Mouse (Mus musculus): Measurements from ENCODE around the gene Creg1. TPM values are rescaled to one million over a fixed set of nuclear protein-coding genes. Genes with fewer than 3 reads are reported as not detected.
"Not testable (repeated sequence)": the region's sequence is repeated elsewhere in the genome, so short reads cannot be mapped to it uniquely, and the experiment has no call there.

Gene Creg1
- total and polyA plus RNA-seq, 3 experiments: 66.0 to 104 (median 76.1) TPM

- DNase-seq: no peak
These were observed 12.4 kb upstream of the Creg1 start for GRCm38 (mm10) chr1:165751142-165751541.

GRCm38 (mm10) chr1:165751838-165752237, 11.7 kb upstream of the Creg1 start:
- DNase-seq: no peak

DNA sequence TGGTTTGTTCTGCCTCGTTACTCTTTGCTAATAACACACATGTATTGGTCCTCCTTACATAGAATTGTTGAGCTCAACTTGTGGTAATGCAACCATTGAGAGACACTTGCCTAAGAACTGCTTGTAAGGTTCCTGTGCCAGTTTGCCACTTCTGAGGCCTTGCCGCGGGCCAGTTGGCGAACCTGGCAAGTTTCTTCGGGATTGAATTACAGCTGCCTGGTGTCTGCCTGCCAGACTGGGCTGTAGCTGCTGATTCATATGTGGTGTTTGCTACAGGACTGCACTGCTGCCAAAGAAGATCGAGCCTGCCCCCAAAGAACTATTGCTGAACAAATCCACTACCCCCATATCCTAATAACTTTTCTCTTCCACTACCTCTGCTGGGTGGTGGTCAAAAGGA, 9.3 kb upstream of the Creg1 start:
- no peak for DNase-seq

DNA sequence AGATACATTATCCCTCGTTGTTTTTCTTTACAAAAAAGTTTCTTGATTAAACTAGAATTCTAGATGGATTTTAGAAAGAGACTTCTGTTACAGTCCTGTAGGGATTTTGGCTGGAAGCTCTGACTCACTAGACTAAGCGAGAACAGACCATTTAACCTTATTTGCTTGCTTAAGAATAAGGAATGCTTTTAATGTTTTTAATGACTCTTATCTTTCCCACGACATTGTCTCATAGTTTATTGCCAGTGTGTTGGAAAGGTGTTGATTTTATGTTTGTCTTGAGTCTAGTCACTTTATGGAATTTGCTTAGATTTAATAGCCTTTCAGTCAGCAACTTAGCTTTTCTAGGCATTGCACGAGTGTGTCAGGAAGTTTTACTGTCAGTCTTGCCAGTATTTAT, 8.4 kb upstream of the Creg1 start:
- no peak for DNase-seq

DNA sequence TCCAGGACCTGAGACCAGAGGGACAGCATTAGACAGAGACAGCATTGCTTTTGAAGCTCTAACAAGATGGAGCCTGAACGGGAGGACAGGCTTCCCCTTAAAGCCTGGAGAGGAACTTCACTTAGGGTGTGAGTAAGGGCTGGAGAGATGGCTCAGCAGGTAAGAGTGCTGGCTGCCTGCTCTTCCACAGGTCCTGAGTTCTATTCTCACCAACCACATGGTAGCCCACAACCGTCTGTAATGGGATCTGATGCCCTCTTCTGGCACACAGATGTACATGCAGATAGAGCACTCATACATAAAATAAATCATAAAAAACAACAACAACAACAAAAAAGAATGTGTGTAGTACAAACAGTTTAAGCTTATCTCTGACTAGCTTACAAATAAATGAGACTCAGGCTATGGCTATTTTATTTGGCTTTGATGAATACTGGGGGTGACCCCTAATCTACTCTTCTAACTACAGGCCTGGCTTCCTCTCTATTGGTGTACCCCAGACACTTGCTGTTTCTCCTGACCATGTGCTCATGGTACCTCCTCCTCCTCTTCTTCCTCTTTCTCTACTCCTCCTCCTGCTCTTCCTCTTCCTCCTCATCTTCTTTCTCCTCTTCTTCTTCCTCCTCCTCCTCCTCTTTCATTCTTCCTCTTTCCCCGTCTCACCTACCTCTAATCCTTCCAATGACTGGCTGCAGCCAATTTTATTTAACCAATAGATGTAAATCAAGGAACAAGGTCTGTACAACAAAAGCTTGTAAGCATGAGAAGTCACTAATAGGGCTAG, 1.8 kb upstream of the Creg1 start:
- no peak for DNase-seq

GRCm38 (mm10) chr1:165762498-165762897, 1.0 kb upstream of the Creg1 start:
- DNase-seq: not testable (repeated sequence)

DNA sequence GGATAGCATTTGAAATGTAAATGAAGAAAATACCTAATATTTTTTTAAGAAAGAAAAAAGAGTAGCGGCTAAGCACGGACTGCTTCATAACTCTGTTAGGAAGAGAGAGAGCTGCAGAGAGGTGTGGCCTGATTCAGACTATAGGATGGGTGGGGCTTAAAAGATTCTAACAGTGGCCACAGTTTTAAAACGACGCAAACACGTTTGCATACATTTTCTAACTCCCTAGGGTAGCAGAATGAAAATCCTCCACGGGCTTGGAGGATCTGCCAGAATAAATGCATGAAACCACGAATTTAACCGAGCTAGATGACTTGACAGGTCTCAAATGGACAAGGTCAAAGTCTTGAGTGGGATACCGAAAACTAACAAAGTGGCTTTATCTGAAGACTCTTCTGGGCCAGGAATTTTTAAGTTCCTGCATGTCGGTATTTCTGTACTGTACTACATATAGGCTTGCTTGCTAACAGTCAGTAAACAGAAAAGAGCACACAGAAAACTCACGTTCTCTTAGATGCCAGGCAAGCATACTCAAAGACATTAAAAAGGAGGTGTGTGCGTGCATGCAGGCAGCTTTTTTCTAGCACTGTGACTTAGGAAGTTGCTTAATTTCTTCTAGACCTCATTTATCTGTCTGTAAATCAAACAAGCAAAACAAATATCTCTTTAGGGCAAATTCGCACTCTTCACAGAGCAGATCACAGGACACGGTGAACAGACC, 472 bp upstream of the Creg1 start:
- DNase-seq: no peak

GRCm38 (mm10) chr1:165764571-165764970, 1.0 kb downstream of the Creg1 start:
- no peak for DNase-seq

- no peak for DNase-seq
These were observed 1.5 kb downstream of the Creg1 start for GRCm38 (mm10) chr1:165765041-165765440.

GRCm38 (mm10) chr1:165765651-165766294, 2.2 kb downstream of the Creg1 start:
- no peak for DNase-seq

DNA sequence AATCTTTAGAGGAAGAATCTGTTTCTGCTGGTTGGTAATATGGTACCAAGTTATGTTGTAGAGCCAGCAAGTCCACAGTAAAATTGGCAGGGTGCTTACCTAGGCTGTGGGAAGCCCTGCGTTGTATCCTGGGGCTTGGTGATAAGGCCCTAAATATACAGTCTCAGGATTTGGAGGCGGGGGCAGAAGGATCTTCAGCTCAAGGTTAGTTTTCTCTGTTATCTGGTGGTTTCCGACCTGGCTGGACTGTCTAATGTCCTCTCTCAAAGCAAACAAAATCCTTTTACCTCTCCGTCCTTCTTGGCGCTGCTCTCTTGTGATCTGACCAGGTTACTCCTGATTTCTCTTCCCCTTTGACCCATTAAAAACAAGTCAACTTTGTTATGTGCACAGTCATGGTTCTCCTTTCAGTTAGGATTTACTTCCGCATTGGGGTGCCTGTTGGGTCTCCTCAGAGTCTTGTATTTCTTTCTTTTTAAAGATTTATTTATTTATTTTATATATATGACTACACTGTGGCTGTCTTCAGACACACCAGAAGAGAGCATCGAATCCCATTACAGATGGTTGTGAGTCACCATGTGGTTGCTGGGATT, 2.8 kb downstream of the Creg1 start:
- DNase-seq: no peak

DNA sequence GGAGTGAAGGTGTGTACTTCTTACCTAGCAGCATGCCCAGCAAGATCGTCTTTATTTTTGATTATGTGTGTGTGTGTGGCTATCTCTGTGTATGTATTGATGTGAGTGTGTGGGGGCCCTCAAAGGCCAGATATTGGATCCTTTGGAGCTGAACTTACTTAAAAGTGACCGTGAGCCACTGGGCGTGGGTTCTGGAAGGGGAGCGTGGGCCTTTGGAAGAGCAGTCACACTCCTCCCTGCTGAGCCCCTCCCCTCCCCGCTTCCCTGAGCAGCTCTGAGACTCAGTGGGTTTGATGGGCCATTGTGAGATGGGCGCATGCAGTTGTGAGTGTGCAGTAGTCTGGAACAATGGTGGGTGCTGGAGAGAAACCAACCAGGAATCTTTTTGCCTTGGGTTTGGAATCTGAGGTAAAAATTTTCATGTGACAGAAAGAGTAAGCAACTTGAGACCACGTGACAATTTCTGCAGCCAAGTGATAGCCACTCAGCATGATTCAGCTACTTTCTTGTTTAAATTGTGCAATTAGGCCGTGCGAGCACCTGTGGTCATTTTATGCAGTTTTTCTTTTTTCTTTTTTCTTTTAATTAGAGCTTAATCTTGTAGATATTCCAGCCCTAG, 5.5 kb downstream of the Creg1 start:
- no peak for DNase-seq

DNA sequence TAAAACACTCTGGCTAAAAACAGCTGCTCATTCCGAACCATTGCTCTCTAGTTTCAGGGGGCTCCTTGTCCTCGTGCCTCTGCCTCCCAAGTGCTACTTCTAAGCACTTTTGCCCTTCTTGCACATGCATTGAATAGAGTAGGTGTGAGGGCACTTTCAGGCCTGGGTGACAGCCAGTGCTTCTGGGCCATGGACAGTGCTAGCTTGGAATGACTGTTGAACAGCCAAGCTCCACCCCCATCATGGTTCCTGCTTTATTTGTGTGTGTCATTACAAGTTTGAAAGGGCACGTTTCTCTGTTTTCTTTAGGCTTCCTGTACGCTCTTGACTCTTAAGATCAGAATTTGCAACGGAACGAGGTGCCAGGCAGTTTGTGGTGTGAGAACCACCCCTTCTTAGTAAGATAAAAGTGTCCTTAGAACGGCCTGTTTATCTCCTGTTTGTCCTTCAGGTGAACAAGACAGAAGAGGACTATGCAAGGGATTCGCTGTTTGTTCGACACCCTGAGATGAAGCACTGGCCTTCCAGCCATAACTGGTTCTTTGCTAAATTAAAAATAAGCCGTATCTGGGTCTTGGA, 6.7 kb downstream of the Creg1 start:
- no peak for DNase-seq

DNA sequence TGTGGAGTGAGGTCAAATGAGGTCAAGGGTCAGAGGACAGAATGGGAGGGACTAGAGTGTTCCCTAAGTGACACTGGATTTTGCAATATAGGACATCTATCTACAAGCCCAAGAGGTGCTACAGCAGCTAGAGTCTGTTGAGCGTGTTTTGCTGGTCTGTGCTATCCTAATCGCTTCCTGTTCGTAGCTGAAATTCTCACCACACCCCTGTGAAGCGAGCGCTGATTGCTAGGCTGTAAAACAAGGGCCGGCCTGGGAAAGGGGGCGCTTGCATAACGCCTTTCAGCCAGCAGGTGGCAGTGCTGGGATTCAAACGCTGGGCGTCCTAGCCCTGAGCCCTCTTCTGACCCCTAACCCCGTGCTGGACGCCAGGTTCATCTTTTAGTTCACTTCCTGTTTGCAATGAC, 7.9 kb downstream of the Creg1 start:
- DNase-seq: peak; percentile 79

DNA sequence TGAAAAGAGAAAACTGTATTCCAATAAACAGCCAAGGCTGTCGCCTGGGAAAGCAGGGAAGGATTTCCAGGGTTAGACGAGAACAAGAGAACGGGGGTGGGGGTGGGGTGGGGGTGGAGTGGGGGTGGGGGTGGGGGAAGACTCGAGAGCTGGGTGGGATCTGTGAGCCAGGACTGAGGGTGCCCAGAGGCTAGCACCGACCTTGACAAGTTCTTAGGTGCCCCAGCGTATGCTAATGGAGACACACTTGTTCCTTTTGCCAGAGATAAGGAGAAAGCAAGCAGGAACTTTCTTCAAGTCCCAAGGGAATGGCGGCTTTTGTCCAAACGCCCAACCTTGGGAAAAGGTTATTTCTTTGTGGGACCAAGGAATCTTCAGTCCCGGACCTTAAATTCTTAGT, 8.5 kb downstream of the Creg1 start:
- no peak for DNase-seq

DNA sequence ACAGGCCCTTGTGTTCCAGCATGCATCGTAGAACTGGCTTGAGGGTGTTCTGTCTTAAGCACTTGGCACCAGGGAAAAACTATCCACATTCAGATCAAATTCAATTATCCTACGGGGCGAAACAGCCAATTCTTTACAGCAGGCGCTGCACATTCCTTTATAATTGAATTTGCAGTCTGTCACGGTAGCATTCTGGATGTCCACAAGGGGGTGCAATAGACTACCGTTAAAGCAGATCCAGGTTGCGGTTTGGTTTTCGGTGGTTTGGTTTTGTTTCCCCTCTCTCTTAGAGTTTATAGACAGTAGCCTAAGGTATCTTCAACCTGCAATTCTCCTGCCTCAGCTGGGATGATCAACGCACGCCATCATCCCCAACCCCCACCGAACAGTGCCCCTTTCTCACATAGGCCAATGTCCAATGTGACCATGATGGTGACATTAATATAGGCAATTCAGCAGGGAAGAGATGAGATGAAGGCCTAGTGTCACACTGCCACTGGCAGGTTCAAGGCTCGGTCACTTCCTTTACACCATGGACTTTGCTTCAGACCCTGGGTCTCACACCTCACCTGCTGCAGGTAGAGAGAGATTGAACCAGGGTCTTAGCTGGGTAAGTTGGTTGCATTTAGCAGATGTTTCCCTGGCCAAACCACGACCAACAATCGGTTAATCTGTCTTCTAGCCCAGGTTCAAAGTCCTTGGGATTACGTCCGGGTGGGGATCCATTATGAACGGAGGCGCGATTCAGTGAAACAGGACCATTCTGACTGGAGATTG, 12.2 kb downstream of the Creg1 start:
- peak; percentile 30 for DNase-seq

DNA sequence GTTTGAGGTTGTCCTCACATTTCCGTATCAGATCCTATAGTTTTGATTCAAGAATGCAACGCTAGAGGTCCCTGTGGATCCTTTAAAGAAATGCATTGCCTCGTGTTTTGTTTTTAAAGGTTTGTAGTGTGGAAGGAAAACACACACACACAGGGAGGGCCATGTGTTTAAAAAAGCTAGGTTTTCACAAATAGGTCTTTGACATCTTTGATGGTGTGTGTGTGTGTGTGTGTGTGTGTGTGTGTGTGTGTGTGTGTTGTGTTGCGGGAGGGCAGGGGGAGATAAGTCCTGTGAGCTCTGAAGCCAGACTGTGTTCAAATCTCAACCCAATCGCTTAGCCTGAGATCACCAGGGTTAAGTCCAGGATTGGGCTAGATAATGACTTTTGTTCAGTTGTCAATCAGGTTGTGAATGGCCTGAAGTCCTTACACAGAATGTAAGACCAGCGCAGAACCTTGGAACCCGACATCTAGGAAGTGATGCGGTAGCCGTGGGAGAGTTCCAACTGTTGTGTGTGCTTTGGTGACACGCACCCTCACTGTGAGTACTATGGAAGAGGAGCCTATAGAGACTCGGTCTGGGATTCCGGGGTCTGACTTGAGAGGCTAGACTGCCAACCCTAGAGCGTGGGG, 16.5 kb downstream of the Creg1 start:
- DNase-seq: no peak

DNA sequence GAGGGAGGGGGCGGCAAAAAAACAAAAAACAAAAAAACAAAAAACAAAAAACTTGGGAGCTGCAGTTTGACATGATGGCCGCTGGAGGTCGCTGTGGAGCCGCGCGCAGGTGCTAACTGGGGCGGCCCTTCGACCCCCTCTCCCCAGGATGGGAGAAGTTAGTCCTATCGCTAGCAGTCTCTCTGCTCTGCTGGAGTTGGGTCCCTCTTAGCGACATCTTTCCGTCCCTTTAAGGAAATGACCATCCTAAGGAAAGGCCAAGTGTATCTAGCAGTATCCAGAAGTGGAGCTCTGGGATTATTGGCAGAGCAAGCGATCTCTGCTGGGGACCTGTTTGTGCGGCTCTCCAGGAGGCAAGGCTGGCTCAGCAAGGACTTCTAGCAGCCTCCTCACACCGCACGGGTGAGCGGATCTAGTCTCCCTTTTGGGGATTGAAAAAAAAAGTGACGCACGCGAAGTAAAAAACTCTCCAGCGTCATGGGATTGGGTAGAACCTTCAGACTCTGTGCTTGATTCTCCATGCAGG, 17.1 kb downstream of the Creg1 start:
- peak; percentile 31 for DNase-seq

DNA sequence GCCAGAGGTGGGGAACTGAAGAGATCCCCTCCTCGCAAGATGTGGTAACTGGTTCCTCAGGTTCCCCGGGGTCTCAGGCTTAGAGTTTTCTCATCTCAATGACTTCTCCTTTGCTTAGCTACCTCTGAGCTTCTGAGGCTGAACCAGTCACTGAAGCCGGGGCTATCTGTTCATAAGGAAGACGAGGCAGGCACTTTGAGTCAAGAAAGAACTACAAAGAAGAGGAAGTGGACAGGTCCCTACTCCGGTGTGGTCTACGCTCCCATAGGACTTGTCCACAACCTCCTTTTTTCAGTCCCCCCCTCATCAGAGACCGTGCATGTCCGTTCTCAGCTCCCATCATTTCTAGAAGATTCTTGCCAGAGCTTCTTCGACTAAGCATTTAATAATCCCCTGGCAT, 17.9 kb downstream of the Creg1 start:
- no peak for DNase-seq

DNA sequence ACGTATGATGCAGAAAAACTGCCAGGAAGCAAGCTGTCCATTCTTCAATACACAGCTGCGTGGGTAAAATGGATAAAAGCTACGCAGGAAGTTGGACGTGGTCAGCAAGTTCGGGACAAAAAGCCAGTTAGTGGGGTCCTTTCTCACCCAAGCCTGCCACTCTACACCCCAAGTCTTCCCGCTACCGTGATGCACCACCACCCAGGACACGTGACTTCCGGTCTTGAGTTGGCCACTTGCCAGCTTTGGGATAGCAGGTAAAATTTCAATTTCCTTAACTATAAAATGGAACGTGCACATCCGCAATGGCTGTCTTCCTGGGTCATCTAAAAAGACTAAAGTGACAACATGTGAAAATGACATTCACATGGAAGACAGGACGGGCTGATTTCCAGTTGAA, 18.4 kb downstream of the Creg1 start:
- no peak for DNase-seq
